Mouse (Mus musculus) layer of hippocampus, postnatal 25 days (tissue): ENCODE measurements around the gene Agbl3. TPM values are rescaled to one million over a fixed set of nuclear protein-coding genes. Genes with fewer than 3 reads are reported as not detected.

Experiments used
- DNase-seq, 2 experiments: peaks; one replicate each; pipeline ENCODE4 v3.0.0; 2022; ENCODE audit warnings: mixed read lengths in 2 of 2, low spot score in 1 of 2; ENCODE audit errors: extremely low spot score in 1 of 2
- total RNA-seq, 2 experiments: library from RNA; stranded (reverse); gene quantifications; 2 replicates each; pipeline ENCODE4 v1.2.3; 2021

Agbl3 gene
- total RNA-seq: 10 to 100 TPM; 16.8 to 17.0 TPM

GRCm38 (mm10) chr6:34780231-34780942 is at the start of gene Agbl3:
Gene Agbl3 (plus strand): TSS chr6:34780432.
- peak; percentile 93 to 96 for DNase-seq

GRCm38 (mm10) chr6:34731007-34731406 is 49.2 kb upstream of the Agbl3 start:
- DNase-seq: no peak

- no peak for DNase-seq
Measured at GRCm38 (mm10) chr6:34731529-34731928, 48.7 kb upstream of the Agbl3 start.

GRCm38 (mm10) chr6:34734940-34735695 is 45.1 kb upstream of the Agbl3 start:
- no peak for DNase-seq

- no peak for DNase-seq
Measured at GRCm38 (mm10) chr6:34736934-34737333, 43.3 kb upstream of the Agbl3 start.

- no peak for DNase-seq
Measured at GRCm38 (mm10) chr6:34743946-34744345, 36.3 kb upstream of the Agbl3 start.

- DNase-seq: no peak
Measured at GRCm38 (mm10) chr6:34747846-34748245, 32.4 kb upstream of the Agbl3 start.

- no peak for DNase-seq
Measured at GRCm38 (mm10) chr6:34748566-34748965, 31.7 kb upstream of the Agbl3 start.

GRCm38 (mm10) chr6:34749526-34749925 is 30.7 kb upstream of the Agbl3 start:
- DNase-seq: no peak

- DNase-seq: no peak
Measured at GRCm38 (mm10) chr6:34750487-34751120, 29.6 kb upstream of the Agbl3 start.

GRCm38 (mm10) chr6:34751625-34752024 is 28.6 kb upstream of the Agbl3 start:
- DNase-seq: no peak

- DNase-seq: peak; percentile 11 to 54
Measured at GRCm38 (mm10) chr6:34754448-34754847, 25.8 kb upstream of the Agbl3 start.

GRCm38 (mm10) chr6:34758340-34758739 is 21.9 kb upstream of the Agbl3 start:
- DNase-seq: no peak

GRCm38 (mm10) chr6:34760023-34760422 is 20.2 kb upstream of the Agbl3 start:
- peak in 1 of 2 experiments; percentile 61 for DNase-seq

- DNase-seq: no peak
Measured at GRCm38 (mm10) chr6:34765721-34766120, 14.5 kb upstream of the Agbl3 start.

- no peak for DNase-seq
Measured at GRCm38 (mm10) chr6:34769984-34770383, 10.2 kb upstream of the Agbl3 start.

- no peak for DNase-seq
Measured at GRCm38 (mm10) chr6:34770491-34770890, 9.7 kb upstream of the Agbl3 start.

- no peak for DNase-seq
Measured at GRCm38 (mm10) chr6:34776396-34776795, 3.8 kb upstream of the Agbl3 start.

- no peak for DNase-seq
Measured at GRCm38 (mm10) chr6:34777094-34777493, 3.1 kb upstream of the Agbl3 start.

GRCm38 (mm10) chr6:34777981-34778668 is 2.1 kb upstream of the Agbl3 start:
- DNase-seq: no peak

GRCm38 (mm10) chr6:34780943-34781289 is 684 bp downstream of the Agbl3 start:
- no peak for DNase-seq
